Mouse (Mus musculus) E14TG2a.4 (cell line): ENCODE data around the gene Nosip.

Experiments used
- CTCF ChIP-seq: conservative IDR thresholded peaks from 2 replicates; pipeline ENCODE4 v1.5.1; 2014; ENCODE audit warnings: low read length
- NANOG ChIP-seq: IDR thresholded peaks from 2 replicates; pipeline ENCODE4 v1.6.1; 2014; ENCODE audit warnings: borderline replicate concordance, low read length, mixed read lengths
- POU5F1 ChIP-seq: IDR thresholded peaks from 2 replicates; pipeline ENCODE4 v1.6.1; 2014; ENCODE audit warnings: low read length, borderline replicate concordance

DNA sequence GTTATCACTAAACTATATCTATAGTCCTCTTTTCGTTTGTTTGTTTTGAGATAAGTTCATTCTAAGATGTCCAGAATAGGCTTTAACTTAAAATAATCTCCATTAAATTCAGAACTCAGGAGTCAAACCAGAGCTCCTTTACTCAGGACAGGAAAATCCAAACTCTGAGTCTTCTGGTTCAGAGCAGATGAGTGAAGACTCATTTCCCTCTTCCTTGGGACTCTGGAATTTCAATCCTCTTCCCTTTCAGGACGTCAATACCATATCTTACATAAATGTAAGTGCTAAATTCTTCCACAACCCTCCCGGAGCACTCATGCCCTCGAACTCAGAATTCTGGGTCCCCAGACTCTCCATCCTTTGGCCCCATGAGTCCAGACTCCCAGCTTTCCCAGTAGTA, 45.5 kb upstream of the Nosip start:
- TF ChIP-seq CTCF (no peak), NANOG (no peak), POU5F1 (no peak)
